Mouse (Mus musculus) Patski (cell line): ENCODE measurements around the gene Adat1. TPM values are rescaled to one million over a fixed set of nuclear protein-coding genes. Genes with fewer than 3 reads are reported as not detected.

ENCODE experiments used
- ATAC-seq: fragments of 100-300 bp; one replicate; pipeline ENCODE4 v1.8.0; 2021
- CTCF ChIA-PET: fragments of 350-600 bp; sonication (Branson Sonifier 250); formaldehyde crosslinking; loops from one replicate; lab custom pipeline; 2022; ENCODE audit warnings: inconsistent platforms; lab: Charles Lee
- POLR2A ChIA-PET: fragments of 350-600 bp; sonication (Branson Sonifier 250); formaldehyde crosslinking; loops from one replicate; lab custom pipeline; 2022; ENCODE audit warnings: antibody characterized with exemption, inconsistent platforms; lab: Charles Lee
- DNase-seq: peaks from one replicate; pipeline ENCODE4 v3.0.0-alpha.2; 2011; ENCODE audit warnings: low read depth, low spot score
- H3K27me3 ChIP-seq: fragments of 371-371 bp; one replicate; pipeline ENCODE4 v1.5.1; 2021
- CTCF ChIP-seq: fragments of 100-300 bp; IDR thresholded peaks from one replicate; pipeline ENCODE4 v1.5.1; 2021
- in situ Hi-C: fragments of 300-500 bp; cut with MboI; formaldehyde crosslinking; loops from 3 replicates; pipeline ENCODE4 v1.11.1; 2018; ENCODE audit warnings: low pct_unique_long_range_greater_than_20kb, mixed read lengths
- polyA plus RNA-seq: library from polyadenylated mRNA; unstranded; gene quantifications from one replicate; pipeline ENCODE4 v1.2.3, GENCODE M21; 2021

Gene Adat1
- 7.0 TPM for polyA plus RNA-seq

DNA sequence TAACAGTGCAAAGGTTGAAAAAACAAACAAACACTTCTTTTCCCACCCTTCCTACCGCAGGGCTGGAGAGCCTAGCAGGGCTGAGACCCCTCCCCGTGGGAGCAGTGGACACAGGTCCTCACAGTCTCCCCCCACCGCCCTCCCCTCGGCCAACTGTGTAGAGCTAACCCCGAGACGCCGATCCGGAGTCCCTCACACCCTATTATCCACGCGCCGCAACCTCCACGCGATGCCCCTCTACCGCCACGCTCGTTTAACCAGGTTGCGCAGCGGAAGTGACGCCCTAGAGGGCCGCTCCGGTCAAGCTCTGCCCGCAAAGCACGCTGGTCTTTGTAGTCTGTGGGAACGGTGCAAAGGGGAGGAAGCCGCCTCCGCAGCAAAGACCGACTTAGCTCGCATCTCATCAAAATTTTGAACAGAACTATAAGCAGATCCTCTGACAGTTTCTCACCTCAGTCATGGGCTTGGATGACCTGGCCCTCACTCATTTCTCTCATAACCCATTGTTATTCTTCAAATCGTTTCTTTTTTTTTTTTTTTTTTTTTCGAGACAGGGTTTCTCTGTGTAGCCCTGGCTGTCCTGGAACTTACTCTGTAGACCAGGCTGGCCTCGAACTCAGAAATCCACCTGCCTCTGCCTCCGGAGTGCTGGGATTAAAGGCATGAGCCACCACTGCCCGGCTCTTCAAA lies at the start of gene Adat1:
Gene Adat1 (minus strand): TSS at position 290 of the 690 bp plus-strand sequence.
- DNase-seq (no peak), ATAC-seq (peak; percentile 88)
- CTCF ChIA-PET: interaction anchor here (1.1 to 1.7 kb wide), 4 partner anchors 12 to 111 kb away, joined by 4 to 5 read pairs (median 4); no protein-coding TSS in a partner anchor
- in situ Hi-C loops: no loop called here
- H3K27me3 ChIP-seq: no peaks in the 10 kb centered on the region
- no peak for TF ChIP-seq CTCF
- POLR2A ChIA-PET: interaction anchor here (0.6 to 1.0 kb wide), 2 partner anchors 20 to 1460 kb away, joined by 4 read pairs; no protein-coding TSS in a partner anchor

- ChIA-PET CTCF (no interaction called here), POLR2A (no interaction called here)
- no peak for ATAC-seq
- H3K27me3 ChIP-seq: peaks cover 6% of the 10 kb centered on the region
- in situ Hi-C loops: loop anchor here (25.0 kb wide), 1 partner anchor 1950 kb away; no protein-coding TSS in a partner anchor
- no peak for DNase-seq
- TF ChIP-seq CTCF: no peak
These were observed 45.4 kb upstream of the Adat1 start for GRCm38 (mm10) chr8:112037521-112037920.

DNA sequence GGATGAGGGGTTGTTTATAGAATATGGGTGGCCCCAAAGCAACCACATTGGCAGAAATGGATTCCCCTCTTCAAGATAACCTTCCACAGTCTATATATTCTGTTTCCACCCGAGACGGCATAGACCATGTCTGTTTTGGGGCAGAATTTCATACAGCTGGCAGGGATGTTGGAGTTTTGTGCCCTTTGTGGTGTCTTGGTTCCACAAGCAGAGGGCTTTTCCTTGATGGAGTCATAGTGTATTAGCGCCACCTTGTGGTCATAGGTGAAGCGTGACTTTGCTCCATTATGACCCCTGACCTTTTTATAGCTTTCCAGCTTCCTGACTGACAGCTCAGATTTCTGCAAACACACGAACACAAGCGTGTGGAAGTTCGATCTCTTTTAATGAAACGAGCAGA lies 42.5 kb upstream of the Adat1 start:
- peak; percentile 79 for TF ChIP-seq CTCF
- in situ Hi-C loops: loop anchor here (25.0 kb wide), 1 partner anchor 1953 kb away; no protein-coding TSS in a partner anchor
- ChIA-PET POLR2A (no interaction called here), CTCF (interaction anchor here (0.8 to 1.2 kb wide), 5 partner anchors 11 to 1937 kb away, joined by 3 to 4 read pairs (median 3); no protein-coding TSS in a partner anchor)
- H3K27me3 ChIP-seq: peaks cover 6% of the 10 kb centered on the region
- no peak for DNase-seq
- ATAC-seq: peak; percentile 56

GRCm38 (mm10) chr8:112033071-112033470 lies 41.0 kb upstream of the Adat1 start:
- DNase-seq (no peak), ATAC-seq (no peak)
- H3K27me3 ChIP-seq: peaks cover 6% of the 10 kb centered on the region
- in situ Hi-C loops: loop anchor here (25.0 kb wide), 1 partner anchor 1954 kb away; no protein-coding TSS in a partner anchor
- ChIA-PET CTCF (interaction anchor here (1.1 kb wide), 1 partner anchor 13 kb away, joined by 4 read pairs; no protein-coding TSS in a partner anchor), POLR2A (interaction anchor here (0.6 kb wide), 1 partner anchor 421 kb away, joined by 5 read pairs; no protein-coding TSS in a partner anchor)
- TF ChIP-seq CTCF: no peak

- ATAC-seq (no peak), DNase-seq (no peak)
- ChIA-PET CTCF (no interaction called here), POLR2A (no interaction called here)
- H3K27me3 ChIP-seq: no peaks in the 10 kb centered on the region
- in situ Hi-C loops: loop anchor here (25.0 kb wide), 1 partner anchor 1957 kb away; no protein-coding TSS in a partner anchor
- TF ChIP-seq CTCF: no peak
These were observed 38.6 kb upstream of the Adat1 start for GRCm38 (mm10) chr8:112030663-112031062.

DNA sequence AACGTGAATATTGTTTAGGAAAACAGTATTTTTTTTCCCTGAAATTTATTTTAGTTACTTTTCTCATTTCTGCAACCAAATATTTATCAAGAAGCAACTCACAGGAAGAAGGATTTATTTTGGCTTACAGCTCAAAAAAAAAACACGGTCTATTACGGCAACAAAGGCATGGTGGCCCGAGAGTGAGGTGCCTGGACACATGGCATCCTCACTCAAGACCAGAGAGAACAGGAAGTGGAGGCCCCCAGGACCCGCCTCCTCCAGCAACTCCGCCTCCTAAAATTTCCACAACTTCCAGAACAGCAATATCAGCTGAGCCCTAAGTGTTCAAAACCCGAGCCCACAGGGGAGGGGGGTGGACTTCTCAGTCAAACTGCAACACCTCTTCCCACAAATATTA lies 37.4 kb upstream of the Adat1 start:
- DNase-seq (no peak), ATAC-seq (no peak)
- ChIA-PET POLR2A (no interaction called here), CTCF (no interaction called here)
- in situ Hi-C loops: loop anchor here (25.0 kb wide), 1 partner anchor 1958 kb away; no protein-coding TSS in a partner anchor
- TF ChIP-seq CTCF: no peak
- H3K27me3 ChIP-seq: no peaks in the 10 kb centered on the region

DNA sequence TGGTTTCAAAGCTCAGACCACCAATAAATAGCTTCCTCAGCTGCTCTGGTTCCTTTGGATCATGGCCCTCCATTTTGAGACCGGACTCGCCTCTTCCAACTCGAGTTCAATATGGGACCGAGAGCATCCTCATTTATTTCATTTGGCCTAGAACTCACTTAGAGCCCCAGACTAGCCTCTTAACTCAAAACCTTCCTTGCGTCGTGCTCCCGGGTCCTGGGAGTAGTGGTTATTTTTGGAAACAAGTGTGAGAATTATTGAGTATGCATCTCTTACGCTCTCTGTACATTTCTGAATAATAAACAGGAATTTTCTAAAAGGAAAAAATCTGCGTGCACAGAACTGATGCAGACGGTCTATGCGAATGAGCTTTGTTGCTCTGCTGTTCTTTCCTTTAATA lies 22.8 kb upstream of the Adat1 start, which contains the start of gene Gm6793:
Gene Gm6793 (minus strand): TSS at position 101 of the 400 bp plus-strand sequence.
- no peak for DNase-seq
- in situ Hi-C loops: no loop called here
- ChIA-PET CTCF (no interaction called here), POLR2A (no interaction called here)
- ATAC-seq: no peak
- no peaks in the 10 kb centered on the region for H3K27me3 ChIP-seq
- no peak for TF ChIP-seq CTCF

DNA sequence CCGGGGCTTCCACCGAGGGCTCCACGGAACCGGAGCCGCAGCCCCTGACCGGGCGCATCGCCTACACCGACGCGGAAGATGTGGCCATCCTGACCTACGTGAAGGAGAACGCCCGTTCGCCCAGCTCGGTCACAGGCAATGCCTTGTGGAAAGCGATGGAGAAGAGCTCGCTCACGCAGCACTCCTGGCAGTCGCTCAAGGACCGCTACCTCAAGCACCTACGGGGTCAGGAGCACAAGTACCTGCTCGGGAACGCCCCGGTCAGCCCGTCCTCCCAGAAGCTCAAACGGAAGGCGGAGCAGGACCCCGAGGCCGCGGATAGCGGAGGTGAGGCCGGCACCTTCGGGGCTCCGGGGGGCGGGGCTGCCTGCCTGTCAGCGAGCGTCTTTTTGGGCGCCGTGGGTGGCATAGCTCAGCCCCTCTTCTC lies 19.7 kb upstream of the Adat1 start:
- ATAC-seq (peak; percentile 38), DNase-seq (no peak)
- TF ChIP-seq CTCF: no peak
- CTCF ChIA-PET: no interaction called here
- in situ Hi-C loops: no loop called here
- POLR2A ChIA-PET: interaction anchor here (0.9 kb wide), 2 partner anchors 20 to 28 kb away, joined by 4 read pairs; no protein-coding TSS in a partner anchor
- no peaks in the 10 kb centered on the region for H3K27me3 ChIP-seq

GRCm38 (mm10) chr8:112010997-112011815 lies 19.1 kb upstream of the Adat1 start, which contains the start of the genes Kars and Terf2ip:
Kars (minus strand) TSS chr8:112011323.
Terf2ip (plus strand) TSS chr8:112011398.
- ChIA-PET CTCF (no interaction called here), POLR2A (interaction anchor here (0.9 kb wide), 2 partner anchors 20 to 27 kb away, joined by 4 read pairs; no protein-coding TSS in a partner anchor)
- H3K27me3 ChIP-seq: no peaks in the 10 kb centered on the region
- peak; percentile 91 for ATAC-seq
- in situ Hi-C loops: no loop called here
- peak; percentile 53 for DNase-seq
- TF ChIP-seq CTCF: no peak

DNA sequence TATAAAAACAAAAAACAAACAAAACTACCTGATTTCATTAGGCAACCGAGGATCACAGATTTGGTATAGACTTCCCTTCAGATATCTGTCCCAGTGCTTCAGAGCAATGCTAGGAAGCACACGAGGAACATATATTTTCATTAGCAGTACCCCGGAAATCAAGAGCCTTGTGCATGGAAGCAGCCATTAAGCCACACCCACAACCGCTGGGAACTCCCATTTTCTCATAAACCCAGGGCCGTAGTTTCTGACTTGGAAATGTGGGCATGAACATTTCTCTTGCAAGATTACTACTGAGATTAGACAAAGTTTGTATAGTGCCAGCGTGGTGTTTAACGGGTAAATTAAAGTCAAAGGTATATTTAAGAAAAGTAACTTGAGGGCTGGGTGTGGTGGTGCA lies 17.5 kb upstream of the Adat1 start:
- POLR2A ChIA-PET: no interaction called here
- no peak for ATAC-seq
- CTCF ChIA-PET: no interaction called here
- in situ Hi-C loops: no loop called here
- H3K27me3 ChIP-seq: no peaks in the 10 kb centered on the region
- DNase-seq: no peak
- TF ChIP-seq CTCF: no peak
